Mouse (Mus musculus) G1E-ER4 (cell line): ENCODE data around the gene Cox17. TPM values are rescaled to one million over a fixed set of nuclear protein-coding genes. Genes with fewer than 3 reads are reported as not detected.

ENCODE experiments used
- GATA1 ChIP-seq: IDR thresholded peaks from one replicate; pipeline ENCODE4 v1.8.0; 2012; ENCODE audit warnings: low read length, inconsistent platforms
- polyA plus RNA-seq: library from polyadenylated mRNA; stranded (reverse); fragments of >175 nt; gene quantifications from 2 replicates; pipeline ENCODE4 v1.2.3, GENCODE M21; 2012

The Cox17 gene
- 307 and 514 TPM in 2 replicates for polyA plus RNA-seq

DNA sequence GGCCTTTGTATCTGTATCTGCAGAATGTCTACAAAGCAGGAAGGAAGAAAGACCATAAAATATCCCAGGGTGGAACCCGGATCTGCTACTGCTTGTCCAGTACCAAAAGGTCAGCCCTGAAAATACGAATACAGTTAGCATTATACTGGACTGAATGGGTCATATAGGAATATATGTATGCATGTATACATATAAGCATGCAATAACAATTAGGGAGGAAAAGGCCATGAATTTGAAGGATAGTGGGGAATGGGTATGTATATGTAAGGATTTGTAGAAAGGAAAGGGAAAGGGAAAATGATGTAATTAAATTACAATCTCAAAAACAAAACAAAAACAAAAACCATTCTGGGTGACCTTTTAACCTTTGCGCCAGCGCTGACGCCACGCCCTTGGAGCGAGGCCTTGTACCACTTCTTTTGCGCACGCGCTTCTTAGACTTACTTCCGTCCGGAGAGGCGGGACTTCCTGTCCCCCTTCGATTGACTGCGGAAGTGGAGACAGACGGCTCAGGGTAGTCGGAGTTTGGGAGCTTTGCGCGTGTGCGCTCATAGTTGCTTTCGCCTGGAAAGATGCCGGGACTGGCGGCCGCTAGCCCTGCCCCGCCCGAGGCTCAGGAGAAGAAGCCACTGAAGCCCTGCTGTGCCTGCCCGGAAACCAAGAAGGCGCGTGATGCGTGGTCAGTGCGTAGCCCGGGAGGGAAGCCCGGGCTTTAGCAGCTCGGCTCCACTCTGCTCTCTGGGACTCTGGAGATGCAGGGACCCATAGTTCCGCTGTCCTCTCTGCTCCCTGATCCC, at the start of gene Cox17, which contains the start of gene Gm21987:
TSS of gene Cox17 (plus strand) at position 463 of the 797 bp plus-strand sequence.
TSS of gene Gm21987 (plus strand) at position 512 of the 797 bp plus-strand sequence.
- TF ChIP-seq GATA1: no peak

DNA sequence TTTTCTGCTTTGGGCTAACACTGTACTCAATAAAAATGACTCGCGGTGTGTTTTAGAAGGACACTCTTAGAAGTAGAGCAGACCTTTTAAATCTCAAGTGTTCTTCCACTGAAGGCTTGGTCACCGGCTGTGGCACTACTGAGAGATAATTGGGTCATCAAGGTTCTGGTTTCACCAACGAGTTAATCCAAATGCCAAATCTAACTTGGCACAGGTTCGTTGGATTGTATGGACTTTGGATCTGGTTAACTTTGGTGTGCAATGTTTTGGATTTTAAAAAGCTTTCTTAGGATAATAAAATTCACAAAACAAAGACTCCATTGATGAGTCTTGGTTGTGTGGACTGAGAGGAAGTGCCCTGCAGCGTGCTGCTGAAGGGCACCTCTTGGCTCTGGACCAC, 48.4 kb upstream of the Cox17 start:
- TF ChIP-seq GATA1: no peak

DNA sequence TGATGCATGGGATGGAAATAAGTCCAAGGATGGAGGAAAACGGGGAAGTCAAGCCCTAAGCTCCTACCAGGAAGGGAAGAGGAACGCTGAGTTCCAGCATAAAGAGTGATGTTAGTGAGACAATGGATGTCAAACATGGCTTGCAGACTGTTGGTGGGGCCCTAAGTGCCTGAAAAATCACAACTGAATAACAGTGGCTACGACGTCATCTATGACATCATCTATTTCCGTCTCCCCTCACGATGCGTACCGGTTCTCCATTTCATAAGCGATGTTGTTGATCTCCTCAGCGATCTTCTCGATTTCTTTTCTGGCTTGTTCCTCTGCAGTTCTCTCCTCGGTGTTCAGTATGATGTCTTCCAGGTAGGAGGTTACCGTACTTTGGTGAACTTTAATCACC, 44.4 kb upstream of the Cox17 start:
- TF ChIP-seq GATA1: no peak

DNA sequence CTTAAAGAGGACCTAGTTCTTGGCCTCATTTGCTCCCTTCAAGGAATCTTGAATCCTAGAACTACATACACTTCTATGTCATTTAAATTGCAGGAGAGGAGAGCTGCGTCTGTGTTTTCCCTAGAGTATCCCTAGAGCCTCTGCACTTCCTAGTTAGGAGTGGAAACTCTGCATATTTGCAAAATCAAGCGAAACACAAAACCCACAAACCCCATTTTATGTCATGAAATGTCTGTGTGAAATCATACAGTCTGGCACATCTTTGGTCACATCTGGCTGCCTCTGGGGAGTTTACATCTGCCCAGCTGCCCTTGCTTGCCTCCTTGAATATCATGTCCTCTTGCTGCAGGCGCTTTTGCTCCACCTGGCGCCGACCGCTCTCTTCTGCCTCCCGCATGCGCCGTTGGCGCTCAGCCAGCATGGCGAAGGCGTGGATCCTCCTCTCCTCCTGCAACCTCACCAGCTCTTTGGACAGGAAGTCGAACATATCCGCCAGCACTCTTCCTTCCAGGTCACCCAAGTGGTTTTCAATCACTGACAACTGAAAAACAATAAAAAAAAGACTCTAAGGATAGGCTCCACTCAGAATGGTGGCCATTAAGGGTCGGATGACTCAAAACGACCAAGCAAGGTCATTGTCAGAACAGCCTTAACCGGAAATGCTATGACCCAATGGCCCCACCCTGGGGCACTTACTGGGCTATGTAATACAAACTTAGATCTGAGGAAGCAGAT, 42.2 kb upstream of the Cox17 start:
- TF ChIP-seq GATA1: no peak

DNA sequence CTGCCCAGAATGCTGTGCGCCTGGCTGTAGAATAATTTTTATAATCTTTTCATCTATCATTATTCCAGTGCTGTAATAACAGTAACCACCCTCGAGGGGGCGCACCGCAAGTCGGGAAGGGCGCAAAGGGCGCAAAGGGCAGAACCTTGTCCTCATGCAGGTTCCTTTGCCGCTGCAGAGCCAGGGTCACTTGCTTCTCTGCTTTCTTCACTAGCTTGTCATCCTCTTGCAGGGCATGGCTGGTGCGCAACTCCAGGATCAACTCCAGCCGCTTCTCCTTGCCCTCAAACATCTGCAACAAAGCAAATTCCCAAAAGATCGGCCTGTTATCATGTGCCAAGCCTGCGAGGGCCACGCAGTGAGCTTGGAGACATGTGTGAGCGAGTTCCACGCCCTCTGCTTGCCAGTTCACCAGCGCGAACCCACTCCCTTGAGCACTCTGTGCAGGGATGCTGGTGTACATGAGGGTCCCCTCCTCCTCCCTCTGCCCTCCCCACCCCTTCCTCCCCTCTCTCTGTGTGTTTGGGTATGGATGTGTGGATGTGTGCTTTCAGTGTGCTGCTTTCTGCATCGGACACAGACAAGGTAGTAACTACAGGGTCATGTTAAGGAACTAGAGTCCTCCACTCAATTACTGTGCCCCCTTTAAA, 40.1 kb upstream of the Cox17 start:
- no peak for TF ChIP-seq GATA1

DNA sequence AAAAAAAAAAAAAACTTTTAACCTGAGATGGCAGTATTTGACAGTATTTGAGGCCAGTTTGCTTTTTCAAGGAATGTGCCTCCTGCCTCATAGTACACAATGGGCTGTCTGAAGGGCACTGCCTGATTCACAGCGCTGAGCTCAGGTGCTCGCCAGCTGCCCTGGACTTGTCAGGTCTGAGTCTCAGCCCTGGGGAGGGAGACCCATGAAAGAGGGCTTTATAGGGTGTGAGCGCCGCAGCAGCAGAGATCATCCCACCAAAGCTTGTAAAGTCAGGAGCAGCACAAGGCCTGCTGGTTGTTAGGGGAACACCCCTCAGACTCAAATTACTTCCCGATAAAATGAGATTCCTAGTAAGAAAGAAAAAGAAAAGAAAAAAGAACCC, 39.6 kb upstream of the Cox17 start:
- no peak for TF ChIP-seq GATA1

DNA sequence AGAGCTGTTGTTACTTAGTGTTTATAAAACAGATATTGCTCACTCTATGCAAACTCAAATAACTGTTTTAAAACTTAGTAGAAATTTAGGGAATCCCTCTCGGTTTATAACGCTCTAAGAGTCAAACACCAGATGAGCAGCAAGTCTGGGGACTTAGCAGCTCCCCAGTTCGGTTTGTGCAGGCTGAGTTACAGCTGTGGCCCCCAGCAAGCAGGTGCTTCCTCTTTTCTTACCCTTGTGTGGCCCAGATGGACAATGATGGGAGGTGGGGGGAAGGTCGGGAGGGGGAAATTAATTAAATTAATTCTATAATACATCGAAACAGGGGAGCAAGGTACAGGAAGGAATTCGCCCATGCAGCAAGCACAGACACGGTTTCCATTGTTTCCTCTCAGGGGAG, 39.1 kb upstream of the Cox17 start:
- no peak for TF ChIP-seq GATA1

DNA sequence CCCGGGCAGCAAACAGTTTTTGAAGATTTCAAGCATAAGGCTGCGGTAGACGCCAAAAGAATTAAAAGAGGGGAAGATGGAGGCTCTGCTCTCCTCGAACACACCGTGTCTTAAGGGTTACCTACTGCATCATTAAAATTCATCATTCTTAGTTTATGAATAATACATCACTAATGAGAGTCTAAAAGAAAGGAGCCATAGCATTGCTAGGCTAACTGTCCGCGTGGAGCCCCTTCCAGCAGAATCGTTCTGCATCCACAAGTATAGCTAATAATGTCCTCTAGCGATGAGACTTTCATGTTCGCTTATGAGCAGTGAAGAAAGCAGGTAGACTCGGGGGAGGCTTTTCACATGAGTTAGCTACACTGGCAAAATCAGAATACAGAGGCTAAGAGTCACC, 38.6 kb upstream of the Cox17 start:
- TF ChIP-seq GATA1: no peak

DNA sequence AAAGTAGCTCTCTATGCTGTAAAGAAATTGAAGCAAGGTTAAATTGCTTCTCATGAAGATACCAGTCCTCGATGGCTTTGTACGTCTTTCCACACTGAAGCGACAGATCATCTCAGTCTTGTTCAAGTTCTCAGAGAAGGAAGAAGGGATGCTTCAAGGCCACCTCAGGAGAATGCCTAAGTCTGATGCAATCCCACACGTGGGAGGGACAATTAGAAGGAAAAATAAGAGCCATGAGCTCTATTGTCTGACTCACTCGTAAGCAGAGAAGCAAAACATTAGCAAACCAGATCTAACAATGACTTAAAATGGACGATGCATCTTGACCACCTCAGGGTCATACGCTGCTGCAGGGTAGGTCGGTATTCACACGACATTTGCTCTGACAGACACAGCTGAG, 28.3 kb upstream of the Cox17 start:
- TF ChIP-seq GATA1: no peak

DNA sequence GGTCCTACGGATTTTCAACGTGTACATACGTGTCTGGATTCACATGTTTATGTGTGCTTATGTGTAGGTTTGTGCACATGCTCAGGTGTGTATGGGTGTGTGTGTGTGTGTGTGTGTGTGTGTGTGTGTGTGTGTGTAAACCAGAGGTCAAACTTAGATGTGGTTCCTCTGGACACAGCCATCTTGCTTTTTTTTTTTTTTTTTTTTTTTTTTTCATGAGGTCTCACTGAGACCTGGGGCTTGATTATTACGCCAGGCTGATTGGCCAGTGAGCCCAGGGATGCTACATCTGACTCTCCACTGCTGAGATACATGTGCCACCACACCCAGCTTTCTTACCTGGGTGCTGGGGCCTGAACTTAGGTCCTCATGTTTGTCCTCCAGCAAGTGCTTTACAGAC, 27.7 kb upstream of the Cox17 start:
- TF ChIP-seq GATA1: no peak

DNA sequence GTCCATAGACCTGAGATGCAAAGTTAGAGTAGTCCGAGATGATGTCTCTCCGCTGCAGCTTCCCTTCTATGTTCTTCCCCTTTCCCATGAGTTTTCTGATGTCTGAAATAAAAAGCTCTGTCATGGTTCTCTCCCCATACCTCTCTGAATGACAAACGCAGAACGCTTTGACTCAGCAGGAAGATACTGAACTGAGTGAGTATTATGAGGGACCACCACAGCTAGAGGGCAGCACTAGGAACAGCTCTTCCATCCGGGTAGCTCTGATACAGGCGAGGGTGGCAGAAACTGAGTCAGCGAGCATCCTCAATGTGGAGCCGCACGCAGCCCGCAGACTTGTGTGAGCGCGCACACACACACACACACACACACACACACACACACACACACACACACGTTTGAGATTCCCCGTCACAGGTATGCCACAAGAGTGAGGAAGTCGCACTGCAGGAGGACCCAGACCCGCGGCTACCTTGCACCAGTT, 25.3 kb upstream of the Cox17 start:
- TF ChIP-seq GATA1: no peak

DNA sequence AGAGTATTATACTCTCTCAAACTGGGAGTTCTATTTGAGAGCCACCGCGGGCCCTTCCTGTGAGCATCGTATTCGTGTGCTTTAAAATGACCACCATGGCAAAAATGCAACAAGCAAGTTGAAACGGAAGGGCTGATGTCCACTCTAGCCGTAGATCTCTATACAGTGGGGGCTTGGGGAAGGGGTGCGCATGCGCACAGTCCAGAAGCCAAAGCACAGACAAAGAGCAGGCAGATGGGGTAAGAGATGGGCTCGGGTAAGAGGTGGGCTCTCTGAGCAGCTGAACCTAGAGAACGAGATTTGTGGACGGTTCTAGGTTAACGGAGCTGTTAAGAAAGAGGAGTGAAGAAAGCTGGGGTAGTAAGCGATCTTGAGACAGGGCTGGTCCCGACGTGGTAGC, 22.5 kb upstream of the Cox17 start:
- no peak for TF ChIP-seq GATA1

DNA sequence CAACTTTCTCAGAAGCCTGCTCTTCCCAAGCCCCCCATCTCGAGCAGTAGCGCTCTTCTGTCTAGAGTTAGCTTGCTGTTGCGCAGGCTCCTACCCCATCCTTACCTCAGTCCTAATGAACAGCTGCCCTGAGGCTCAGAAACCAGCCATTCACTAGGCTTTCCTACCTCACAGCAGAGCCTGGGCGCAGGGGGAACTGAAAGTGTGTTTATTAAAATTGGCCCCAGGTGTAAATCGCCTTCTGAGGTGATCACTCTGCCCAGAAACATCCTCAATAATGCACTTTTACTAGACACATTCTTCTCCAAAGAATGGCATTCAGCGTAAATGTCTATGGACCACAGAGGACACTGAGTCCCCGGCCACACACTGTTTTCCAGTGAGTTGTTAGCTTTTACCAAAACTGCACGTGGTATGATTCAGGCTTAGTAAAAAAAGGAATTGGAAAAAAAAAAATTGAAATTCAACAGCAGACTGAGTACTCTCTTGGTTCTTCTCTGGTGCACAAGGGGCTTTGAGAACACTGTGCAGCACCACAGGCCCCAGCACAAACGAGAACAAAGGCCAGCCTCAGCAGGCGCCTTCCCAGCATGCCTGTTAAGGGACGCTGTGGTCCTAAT, 19.9 kb upstream of the Cox17 start:
- TF ChIP-seq GATA1: no peak

DNA sequence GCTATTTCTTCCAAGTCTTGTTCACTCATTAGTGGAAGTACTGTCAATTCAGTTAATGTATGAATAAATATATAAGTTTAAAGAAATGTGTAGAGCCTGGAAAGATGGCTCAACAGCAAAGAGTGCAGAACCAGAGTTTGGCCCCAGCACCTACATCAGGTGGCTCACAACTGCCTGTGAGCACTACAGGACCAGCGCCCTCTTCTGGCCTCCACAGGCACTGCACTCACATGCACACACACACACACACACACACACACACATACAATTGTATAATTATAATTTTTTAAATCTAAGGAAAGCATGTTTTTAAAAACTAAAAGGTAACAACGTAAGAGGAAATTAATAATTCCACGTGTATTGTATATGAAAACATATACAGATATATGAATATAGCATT, 17.5 kb upstream of the Cox17 start:
- no peak for TF ChIP-seq GATA1

DNA sequence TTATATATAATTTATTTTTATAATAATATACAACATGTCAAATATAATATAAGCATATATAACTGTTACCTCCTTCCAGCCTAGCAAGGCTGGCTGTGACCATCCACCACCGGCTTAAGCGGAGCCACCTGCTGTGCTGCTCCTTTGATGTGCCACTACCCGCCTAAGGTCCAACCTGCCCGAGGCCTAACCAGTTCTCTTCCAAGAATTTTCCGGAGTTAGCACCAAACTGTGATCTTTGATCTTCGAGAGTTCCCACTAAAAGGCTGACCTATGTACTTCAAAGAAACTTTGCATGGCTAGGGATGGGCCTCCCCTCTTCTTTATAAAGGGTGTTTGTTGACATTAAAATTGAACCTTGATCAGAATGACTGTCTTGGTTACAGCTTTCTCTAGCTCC, 12.4 kb upstream of the Cox17 start:
- TF ChIP-seq GATA1: no peak
